Mouse (Mus musculus): Measurements from ENCODE around the gene Ankar.

GRCm38 (mm10) chr1:72736397-72737125, 36.2 kb upstream of the Ankar start:
- TF ChIP-seq POLR2AphosphoS5 (IDR thresholded peaks at IDR 0.05; ENCODE audit: insufficient replicate concordance, low read depth, low read length) (no peak), CTCF (IDR thresholded peaks at IDR 0.05; ENCODE audit: low read depth, low read length) (no peak), GATA1 (IDR thresholded peaks at IDR 0.05; ENCODE audit: borderline replicate concordance, low read length) (no peak)

All from G1E (cell line).